Mouse (Mus musculus): ENCODE measurements around the gene Fam173b.

Fam173b gene

GRCm38 (mm10) chr15:31587789-31588188, 13.9 kb upstream of the Fam173b start:
- DNase-seq (ENCODE audit: low spot score) = no peak

GRCm38 (mm10) chr15:31588989-31589640, 12.5 kb upstream of the Fam173b start:
- DNase-seq (ENCODE audit: low spot score) = no peak

GRCm38 (mm10) chr15:31590176-31590575, 11.5 kb upstream of the Fam173b start:
- DNase-seq (ENCODE audit: low spot score) = no peak

- no peak for DNase-seq (ENCODE audit: low spot score)
Observed at GRCm38 (mm10) chr15:31592531-31592930, 9.1 kb upstream of the Fam173b start.

- DNase-seq (ENCODE audit: low spot score) = no peak
Observed at GRCm38 (mm10) chr15:31594260-31594659, 7.4 kb upstream of the Fam173b start.

GRCm38 (mm10) chr15:31595651-31596050, 6.0 kb upstream of the Fam173b start:
- no peak for DNase-seq (ENCODE audit: low spot score)

GRCm38 (mm10) chr15:31599834-31600233, 1.8 kb upstream of the Fam173b start:
- DNase-seq (ENCODE audit: low spot score) = no peak

- DNase-seq (ENCODE audit: low spot score) = no peak
Observed at GRCm38 (mm10) chr15:31601279-31601645, 390 bp upstream of the Fam173b start.

GRCm38 (mm10) chr15:31602426-31602825, 774 bp downstream of the Fam173b start:
- DNase-seq (ENCODE audit: low spot score) = no peak

GRCm38 (mm10) chr15:31603113-31603512, 1.5 kb downstream of the Fam173b start:
- no peak for DNase-seq (ENCODE audit: low spot score)

- DNase-seq (ENCODE audit: low spot score) = no peak
Observed at GRCm38 (mm10) chr15:31606821-31607220, 5.2 kb downstream of the Fam173b start.

GRCm38 (mm10) chr15:31611027-31611426, 9.4 kb downstream of the Fam173b start:
- DNase-seq (ENCODE audit: low spot score) = no peak

- no peak for DNase-seq (ENCODE audit: low spot score)
Observed at GRCm38 (mm10) chr15:31611976-31612375, 10.3 kb downstream of the Fam173b start.

- no peak for DNase-seq (ENCODE audit: low spot score)
Observed at GRCm38 (mm10) chr15:31613826-31614453, 12.3 kb downstream of the Fam173b start.

- no peak for DNase-seq (ENCODE audit: low spot score)
Observed at GRCm38 (mm10) chr15:31614666-31615065, 13.0 kb downstream of the Fam173b start.

- DNase-seq (ENCODE audit: low spot score) = no peak
Observed at GRCm38 (mm10) chr15:31617261-31617660, 15.6 kb downstream of the Fam173b start.

GRCm38 (mm10) chr15:31619521-31619920, 17.9 kb downstream of the Fam173b start:
- DNase-seq (ENCODE audit: low spot score) = no peak

- no peak for DNase-seq (ENCODE audit: low spot score)
Observed at GRCm38 (mm10) chr15:31627277-31628154, 25.9 kb downstream of the Fam173b start.

- DNase-seq (ENCODE audit: low spot score) = no peak
Observed at GRCm38 (mm10) chr15:31628180-31628579, 26.5 kb downstream of the Fam173b start.

- no peak for DNase-seq (ENCODE audit: low spot score)
Observed at GRCm38 (mm10) chr15:31629556-31629955, 27.9 kb downstream of the Fam173b start.

GRCm38 (mm10) chr15:31631396-31631858, 29.8 kb downstream of the Fam173b start:
- DNase-seq (ENCODE audit: low spot score) = no peak

GRCm38 (mm10) chr15:31632478-31632877, 30.8 kb downstream of the Fam173b start:
- no peak for DNase-seq (ENCODE audit: low spot score)

- no peak for DNase-seq (ENCODE audit: low spot score)
Observed at GRCm38 (mm10) chr15:31634582-31634981, 32.9 kb downstream of the Fam173b start.
